Mouse (Mus musculus) liver, postnatal 0 days (tissue): ENCODE results near the gene Rapsn. TPM values are rescaled to one million over a fixed set of nuclear protein-coding genes. Genes with fewer than 3 reads are reported as not detected.

Experiments used
- ATAC-seq: fragments of 200-750 bp; cut with Nextera tagmentation; 2 replicates; pipeline ENCODE4 v1.8.0; 2017; ENCODE audit warnings: mild to moderate bottlenecking, moderate library complexity
- DNase-seq: peaks from one replicate; pipeline ENCODE4 v3.0.0-alpha.2; 2016
- H3K27ac ChIP-seq: fragments of 300-500 bp; sonication (generic); 2 replicates; pipeline ENCODE4 v1.5.1; 2014; ENCODE audit warnings: antibody characterized with exemption, moderate library complexity, mild to moderate bottlenecking, low read depth
- H3K27me3 ChIP-seq: fragments of 300-500 bp; sonication (generic); 2 replicates; pipeline ENCODE4 v1.6.1; 2014; ENCODE audit warnings: low read length, control low read depth, mixed read lengths; ENCODE audit not compliant: insufficient read depth
- H3K36me3 ChIP-seq: fragments of 300-500 bp; sonication (generic); replicated peaks from 2 replicates; pipeline ENCODE4 v1.6.1; 2014; ENCODE audit warnings: mild to moderate bottlenecking, control low read depth, low read length, moderate library complexity, mixed read lengths; ENCODE audit not compliant: insufficient read depth
- H3K4me1 ChIP-seq: fragments of 300-500 bp; sonication (generic); 2 replicates; pipeline ENCODE4 v1.6.1; 2014; ENCODE audit warnings: antibody characterized with exemption, mild to moderate bottlenecking, control low read depth; ENCODE audit not compliant: insufficient read depth
- H3K4me2 ChIP-seq: fragments of 300-500 bp; sonication (generic); 2 replicates; pipeline ENCODE4 v1.6.1; 2014; ENCODE audit warnings: low read depth, mild to moderate bottlenecking, low read length, moderate library complexity, mixed read lengths
- H3K4me3 ChIP-seq: fragments of 300-500 bp; sonication (generic); 2 replicates; pipeline ENCODE4 v1.5.1; 2014; ENCODE audit warnings: low read depth, low read length
- H3K9ac ChIP-seq: fragments of 300-500 bp; sonication (generic); replicated peaks from 2 replicates; pipeline ENCODE4 v1.6.1; 2014; ENCODE audit warnings: mild to moderate bottlenecking, moderate library complexity
- H3K9me3 ChIP-seq: fragments of 300-500 bp; sonication (generic); 2 replicates; pipeline ENCODE4 v1.6.1; 2016; ENCODE audit warnings: mild to moderate bottlenecking, control low read depth, low read length, mixed read lengths
- CTCF ChIP-seq: sonication (generic); IDR thresholded peaks from 2 replicates; pipeline ENCODE4 v1.5.1; 2016; ENCODE audit warnings: antibody characterized with exemption, low read depth
- EP300 ChIP-seq: IDR thresholded peaks from 2 replicates; pipeline ENCODE4 v1.6.1; 2016; ENCODE audit warnings: antibody characterized with exemption, low read depth, mild to moderate bottlenecking
- WGBS: fragments of 180-500 bp; shearing (Covaris S2); extraction: QIAGEN DNeasy Blood & Tissue Kit; methylation state at CpG from one replicate; pipeline ENCODE4 v1.1.7; 2014; ENCODE audit not compliant: insufficient replicate concordance; 5-methylcytosine and 5-hydroxymethylcytosine counted together
- polyA plus RNA-seq: library from polyadenylated mRNA; unstranded; fragments of >200 nt; fragmentation: Nextera tagmentation; extraction: Ambion mirVana; gene quantifications from 2 replicates; pipeline ENCODE4 v1.2.1, GENCODE M21; 2015

Gene Rapsn
- polyA plus RNA-seq, 1 experiment from 2014 or later: 1.8 TPM

DNA sequence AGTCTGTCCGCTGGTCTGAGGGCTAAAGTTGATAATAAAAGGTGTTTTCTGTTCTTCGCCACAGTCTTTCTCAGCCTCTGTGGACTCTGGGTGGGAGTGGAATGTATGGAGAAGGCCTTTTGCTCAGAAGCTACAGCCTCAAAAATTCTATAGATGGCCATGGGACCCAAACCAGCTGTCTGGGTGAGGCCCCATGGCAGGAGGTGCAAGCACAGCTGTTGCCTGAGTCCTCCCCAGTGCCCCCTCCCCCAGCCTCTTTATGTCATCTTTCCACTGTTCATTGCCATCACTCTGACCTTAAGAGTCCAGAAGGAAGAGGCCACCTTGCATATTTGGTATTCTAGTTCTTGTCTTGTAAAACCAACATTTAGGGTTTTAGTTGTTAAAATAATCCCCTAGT lies 24.0 kb downstream of the Rapsn start:
- no peak overlapping the region for H3K4me2 ChIP-seq
- peaks cover 71% of the 10 kb centered on the region for H3K36me3 ChIP-seq
- H3K27ac ChIP-seq: no peak overlapping the region
- H3K9ac ChIP-seq: no peak overlapping the region
- no peaks in the 10 kb centered on the region for H3K9me3 ChIP-seq
- TF ChIP-seq EP300 (no peak), CTCF (no peak)
- H3K4me3 ChIP-seq: no peak overlapping the region
- peaks cover 18% of the 10 kb centered on the region for H3K4me1 ChIP-seq
- DNase-seq (no peak), ATAC-seq (no peak)
- no peaks in the 10 kb centered on the region for H3K27me3 ChIP-seq
- WGBS: 85% methylated on average over 2 of the region's 2 CpGs

DNA sequence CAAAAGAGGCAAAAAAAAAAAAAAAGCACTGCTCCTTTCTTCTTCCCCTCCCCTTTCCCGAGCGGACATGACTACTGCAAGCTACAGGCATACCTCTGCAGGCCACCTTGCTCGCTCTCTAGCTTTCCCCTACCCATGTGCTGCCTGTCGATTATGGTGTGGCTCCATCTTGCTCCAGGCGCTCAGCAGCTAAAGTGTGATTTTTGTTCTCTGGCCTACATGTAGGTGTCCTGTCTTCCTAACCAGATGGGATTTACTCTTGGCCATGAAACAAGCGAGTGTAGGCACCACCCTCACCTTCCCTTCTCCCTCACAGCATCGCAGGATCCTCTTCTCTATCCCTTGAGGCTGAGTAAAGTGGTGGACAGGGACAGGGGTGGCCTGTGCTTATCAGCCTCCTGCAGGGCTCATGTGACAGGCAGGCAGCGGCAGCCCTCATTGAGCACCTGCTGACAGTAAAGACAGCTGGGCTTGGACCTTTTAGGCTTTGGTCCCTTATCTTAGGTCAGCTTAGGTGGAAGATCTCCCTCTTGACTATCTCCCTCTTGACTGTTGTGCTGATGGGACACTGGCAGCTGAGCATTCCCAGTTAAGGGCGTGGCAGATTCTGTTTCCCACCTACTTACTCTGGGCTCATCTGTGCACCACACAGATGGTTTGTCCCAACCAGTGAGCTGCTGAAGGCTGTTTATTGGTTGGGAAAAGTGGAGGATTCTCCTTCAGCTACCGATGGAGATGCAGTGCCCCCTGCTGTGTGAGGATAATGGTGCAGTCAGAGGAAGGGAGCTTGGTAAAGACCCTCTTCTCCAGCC lies 25.3 kb downstream of the Rapsn start:
- 67% methylated on average over 10 of the region's 10 CpGs for WGBS
- TF ChIP-seq EP300 (0 out of 2 replicates have a peak, but pooled peaks have one; percentile 53), CTCF (peak; percentile 77)

DNA sequence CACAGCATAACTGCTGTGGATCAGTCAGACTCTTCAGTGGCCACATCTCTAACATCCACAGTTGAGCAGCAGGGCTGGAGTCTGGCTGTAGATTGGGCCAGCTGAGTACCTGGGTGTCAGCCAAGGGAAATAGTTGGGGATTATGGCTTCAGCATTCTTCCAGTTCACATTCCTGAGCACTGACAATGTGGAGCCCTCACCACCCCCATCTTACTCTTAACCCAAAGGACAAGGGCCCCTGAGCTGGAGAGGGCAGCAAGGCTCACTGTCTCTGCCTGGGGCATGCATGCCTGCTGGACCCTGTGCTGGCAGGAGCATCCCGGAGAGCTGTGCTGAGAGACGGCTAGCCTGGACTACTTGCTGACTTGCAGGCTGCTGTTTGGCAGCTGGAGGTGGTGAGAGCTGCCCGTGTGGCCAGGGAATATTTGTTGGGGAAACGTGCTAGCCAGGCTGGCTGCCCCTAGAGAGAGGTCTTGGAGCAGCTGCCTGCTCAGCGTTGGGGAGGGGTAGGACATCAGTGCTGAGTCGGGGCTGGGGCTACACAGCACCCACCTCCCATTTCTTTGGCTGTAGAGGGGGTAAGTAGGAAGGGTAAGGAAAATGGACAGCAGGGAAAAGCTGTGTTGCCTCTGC lies 26.5 kb downstream of the Rapsn start:
- H3K27me3 ChIP-seq: no peaks in the 10 kb centered on the region
- H3K27ac ChIP-seq: no peak overlapping the region
- H3K4me3 ChIP-seq: no peak overlapping the region
- peaks cover 59% of the 10 kb centered on the region for H3K36me3 ChIP-seq
- H3K9me3 ChIP-seq: no peaks in the 10 kb centered on the region
- DNase-seq (no peak), ATAC-seq (no peak)
- TF ChIP-seq CTCF (no peak), EP300 (no peak)
- no peak overlapping the region for H3K4me2 ChIP-seq
- H3K9ac ChIP-seq: no peak overlapping the region
- WGBS: 80% methylated on average over 6 of the region's 6 CpGs
- peaks cover 7% of the 10 kb centered on the region; the same call in 1 of the 2 replicates for H3K4me1 ChIP-seq

More for the DNA sequence above, 25.3 kb downstream of the Rapsn start:
- Histone ChIP-seq H3K36me3 (peaks cover 71% of the 10 kb centered on the region), H3K27me3 (no peaks in the 10 kb centered on the region), H3K4me3 (no peak overlapping the region), H3K4me2 (no peak overlapping the region), H3K9ac (no peak overlapping the region; the same call in 1 of the 2 replicates), H3K9me3 (no peaks in the 10 kb centered on the region), H3K27ac (peak overlapping the region; percentile 30), H3K4me1 (peaks cover 7% of the 10 kb centered on the region; the same call in 1 of the 2 replicates)
- DNase-seq (peak; percentile 50), ATAC-seq (peak; percentile 90)

DNA sequence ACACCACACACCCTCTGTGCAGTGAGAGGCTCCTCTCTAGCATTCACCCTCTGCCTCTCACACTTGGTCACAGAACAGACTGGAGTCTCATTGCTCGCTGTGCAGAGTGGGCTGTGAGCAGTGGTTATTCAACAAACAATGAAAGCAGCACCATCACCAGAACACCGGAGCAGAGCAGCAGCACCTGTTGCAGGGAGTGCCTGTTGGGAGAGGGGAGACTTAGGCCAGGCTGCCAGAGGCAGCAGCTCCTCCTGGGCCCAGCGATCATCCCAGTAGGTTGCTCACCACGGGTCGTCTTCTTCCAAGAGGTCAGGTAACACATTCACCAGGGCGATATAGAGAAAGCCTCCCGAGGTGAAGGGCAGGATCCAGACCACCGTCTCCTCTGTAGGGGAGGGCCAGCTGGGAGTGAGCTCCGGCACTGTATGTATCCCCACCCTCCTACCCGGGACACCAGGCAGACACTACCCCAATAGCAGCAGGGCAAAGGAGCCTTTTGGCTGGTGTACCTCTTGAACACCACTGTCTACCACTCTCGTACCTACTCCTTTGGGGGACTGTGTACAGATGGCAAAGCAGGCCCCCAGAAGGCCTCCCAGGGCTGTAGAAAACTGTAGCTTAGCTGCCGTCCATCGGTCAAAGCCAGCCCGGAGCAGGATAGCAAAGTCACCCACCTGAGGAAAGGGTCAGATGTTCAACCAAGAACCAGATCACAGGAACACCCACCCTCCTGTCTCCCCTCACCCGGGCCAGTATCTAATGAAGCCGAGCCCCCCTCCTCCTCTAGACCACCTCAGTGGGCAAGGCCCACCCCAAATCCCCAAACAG lies 27.6 kb downstream of the Rapsn start:
- H3K36me3 ChIP-seq: peaks cover 49% of the 10 kb centered on the region
- H3K27ac ChIP-seq: no peak overlapping the region
- WGBS: 90% methylated on average over 16 of the region's 16 CpGs

DNA sequence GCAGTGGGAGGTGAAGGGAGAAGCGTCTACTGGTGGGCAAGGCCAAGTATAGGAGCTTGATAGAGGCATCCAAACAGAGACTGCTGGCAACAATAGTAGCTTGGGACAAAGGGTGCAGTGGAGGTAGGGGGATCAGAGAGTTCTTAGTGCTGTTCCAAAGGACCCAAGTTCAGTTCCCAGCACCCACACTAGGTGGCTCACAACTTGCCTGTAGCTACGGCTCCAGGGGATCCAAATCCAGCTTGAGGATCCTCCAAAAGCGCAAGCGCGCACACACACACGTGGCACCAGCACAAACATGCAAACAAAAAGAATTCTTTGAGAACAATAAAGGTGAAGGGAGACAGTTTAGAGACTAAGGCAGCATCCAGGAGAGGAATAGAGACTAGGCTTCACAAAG lies 28.8 kb downstream of the Rapsn start:
- WGBS: 87% methylated on average over 6 of the region's 6 CpGs
- Histone ChIP-seq H3K27ac (no peak overlapping the region), H3K9me3 (no peaks in the 10 kb centered on the region), H3K36me3 (peaks cover 38% of the 10 kb centered on the region), H3K9ac (no peak overlapping the region), H3K4me2 (no peak overlapping the region), H3K27me3 (no peaks in the 10 kb centered on the region), H3K4me1 (peaks cover 16% of the 10 kb centered on the region), H3K4me3 (no peak overlapping the region)
- ATAC-seq: no peak
- no peak for DNase-seq
- TF ChIP-seq EP300 (no peak), CTCF (peak; percentile 22; the same call in 1 of the 2 replicates)

More for the DNA sequence above, 27.6 kb downstream of the Rapsn start:
- H3K9ac ChIP-seq: no peak overlapping the region
- TF ChIP-seq EP300 (no peak), CTCF (no peak)
- H3K4me3 ChIP-seq: no peak overlapping the region
- no peaks in the 10 kb centered on the region for H3K27me3 ChIP-seq
- H3K4me1 ChIP-seq: peaks cover 7% of the 10 kb centered on the region; the same call in 1 of the 2 replicates
- no peak overlapping the region for H3K4me2 ChIP-seq
- DNase-seq (no peak), ATAC-seq (no peak)
- H3K9me3 ChIP-seq: no peaks in the 10 kb centered on the region
